Mouse (Mus musculus): Measurements from ENCODE around the gene Btbd11.

Gene Btbd11

GRCm38 (mm10) chr10:85538051-85538753 lies 151.6 kb downstream of the Btbd11 start:
- DNase-seq, result no peak

GRCm38 (mm10) chr10:85539510-85540120 lies 153.0 kb downstream of the Btbd11 start:
- no peak for DNase-seq

GRCm38 (mm10) chr10:85540311-85541093 lies 153.9 kb downstream of the Btbd11 start:
- DNase-seq, result no peak

- no peak for DNase-seq
Measured at GRCm38 (mm10) chr10:85541481-85541880, 154.9 kb downstream of the Btbd11 start.

- no peak for DNase-seq
Measured at GRCm38 (mm10) chr10:85541892-85542630, 155.4 kb downstream of the Btbd11 start.

- DNase-seq, result no peak
Measured at GRCm38 (mm10) chr10:85543281-85543680, 156.7 kb downstream of the Btbd11 start.

GRCm38 (mm10) chr10:85544991-85545390 lies 158.4 kb downstream of the Btbd11 start:
- DNase-seq, result no peak

- DNase-seq, result no peak
Measured at GRCm38 (mm10) chr10:85555193-85555592, 168.6 kb downstream of the Btbd11 start.

- no peak for DNase-seq
Measured at GRCm38 (mm10) chr10:85561418-85561817, 174.8 kb downstream of the Btbd11 start.

- DNase-seq, result no peak
Measured at GRCm38 (mm10) chr10:85571456-85571855, 184.8 kb downstream of the Btbd11 start.

GRCm38 (mm10) chr10:85572571-85572970 lies 186.0 kb downstream of the Btbd11 start:
- no peak for DNase-seq

- DNase-seq, result no peak
Measured at GRCm38 (mm10) chr10:85577891-85578420, 191.3 kb downstream of the Btbd11 start.

GRCm38 (mm10) chr10:85578571-85579465 lies 192.2 kb downstream of the Btbd11 start:
- no peak for DNase-seq

GRCm38 (mm10) chr10:85587758-85588157 lies 201.1 kb downstream of the Btbd11 start:
- DNase-seq, result no peak

GRCm38 (mm10) chr10:85590043-85590442 lies 203.4 kb downstream of the Btbd11 start:
- DNase-seq, result no peak

- DNase-seq, result no peak
Measured at GRCm38 (mm10) chr10:85591296-85591695, 204.7 kb downstream of the Btbd11 start.

- peak; percentile 27 to 46 for DNase-seq
Measured at GRCm38 (mm10) chr10:85591986-85592385, 205.4 kb downstream of the Btbd11 start.

- DNase-seq, result no peak
Measured at GRCm38 (mm10) chr10:85596301-85596700, 209.7 kb downstream of the Btbd11 start.

GRCm38 (mm10) chr10:85598093-85598599 lies 211.5 kb downstream of the Btbd11 start:
- DNase-seq, result peak; percentile 38 to 57

GRCm38 (mm10) chr10:85598603-85599542 lies 212.3 kb downstream of the Btbd11 start:
- peak in 1 of 2 experiments; percentile 19 for DNase-seq
